Mouse (Mus musculus): ENCODE measurements at regions not wholly inside any gene's neighbourhood (a gene's known extent, or its start where the extent isn't known, plus 50 kb on each side); places are given as distances from the start of the nearest gene placed in this dataset.

DNA sequence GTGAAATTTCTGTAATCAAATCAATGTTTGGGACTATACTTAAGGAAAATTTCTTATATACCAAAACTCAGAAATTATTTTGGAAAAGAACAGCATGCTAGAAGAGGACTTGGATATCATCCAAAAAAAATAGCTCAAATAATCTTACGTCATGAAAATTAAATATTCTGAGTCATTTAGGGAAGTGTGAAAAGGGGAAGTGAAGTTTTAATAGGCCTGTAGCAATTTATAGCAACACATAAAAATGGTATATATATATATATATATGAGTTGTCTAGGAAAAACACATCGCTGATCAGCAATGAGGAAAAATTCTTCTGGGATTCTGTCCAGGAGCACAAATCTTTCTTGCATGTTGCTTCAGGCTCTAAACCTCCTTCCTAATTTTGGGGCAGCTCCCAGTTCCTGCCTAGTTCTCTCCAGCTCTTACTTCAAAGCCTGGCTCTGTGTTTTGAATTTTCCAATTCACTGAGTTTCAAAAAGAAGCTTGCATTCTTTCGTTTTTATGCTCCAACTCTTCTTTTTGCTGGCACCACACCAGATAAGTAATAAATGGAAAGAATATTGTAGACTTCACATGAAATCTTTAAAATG lies 402.5 kb upstream of the Gemin8 start:
- 37% methylated on average over 3 of the region's 3 CpGs for WGBS
- H3K9ac ChIP-seq (ENCODE audit: low read depth, low read length, severe bottlenecking) = no peak overlapping the region
- no peaks in the 10 kb centered on the region for H3K4me1 ChIP-seq (ENCODE audit: control insufficient read depth, insufficient read depth, low read length)
- no peaks in the 10 kb centered on the region for H3K9me3 ChIP-seq (ENCODE audit: control insufficient read depth, low read length)
- no peak overlapping the region for H3K27ac ChIP-seq (replicated peaks; ENCODE audit: low read depth, low read length)
- H3K27me3 ChIP-seq (ENCODE audit: control insufficient read depth, insufficient read depth, low read length) = no peaks in the 10 kb centered on the region
- H3K4me3 ChIP-seq (replicated peaks; ENCODE audit: low read length) = no peak overlapping the region
- DNase-seq (ENCODE audit: low spot score) (peak; percentile 68), ATAC-seq (ENCODE audit: low FRiP score, low read depth) (no peak)
- TF ChIP-seq POLR2A (IDR thresholded peaks at IDR 0.05; ENCODE audit: borderline replicate concordance, extremely low read depth, insufficient read depth, insufficient read length) = no peak
- H3K4me2 ChIP-seq (replicated peaks; ENCODE audit: low read depth, low read length, severe bottlenecking) = no peak overlapping the region
- no peaks in the 10 kb centered on the region for H3K36me3 ChIP-seq (ENCODE audit: control insufficient read depth, insufficient read depth, low read length)

Data from limb, embryonic 14.5 days (tissue).